Mouse (Mus musculus) telencephalon, adult 2 months (tissue): Measurements from ENCODE around the gene Creg2.
"Not testable (repeated sequence)": the region's sequence is repeated elsewhere in the genome, so short reads cannot be mapped to it uniquely, and the experiment has no call there.

Experiments used
- DNase-seq: peaks from one replicate; pipeline ENCODE4 v3.0.0-alpha.2; 2011; ENCODE audit warnings: low read depth, low spot score

Gene Creg2

GRCm38 (mm10) chr1:39593836-39594235, 57.4 kb downstream of the Creg2 start:
- no peak for DNase-seq

- DNase-seq, result no peak
Measured at GRCm38 (mm10) chr1:39592090-39592489, 59.2 kb downstream of the Creg2 start.

- not testable (repeated sequence) for DNase-seq
Measured at GRCm38 (mm10) chr1:39591557-39591956, 59.7 kb downstream of the Creg2 start.

- no peak for DNase-seq
Measured at GRCm38 (mm10) chr1:39590193-39590592, 61.1 kb downstream of the Creg2 start.

- no peak for DNase-seq
Measured at GRCm38 (mm10) chr1:39585416-39585815, 65.9 kb downstream of the Creg2 start.

GRCm38 (mm10) chr1:39583173-39583572, 68.1 kb downstream of the Creg2 start:
- no peak for DNase-seq

GRCm38 (mm10) chr1:39581215-39581614, 70.1 kb downstream of the Creg2 start:
- no peak for DNase-seq

- DNase-seq, result no peak
Measured at GRCm38 (mm10) chr1:39579139-39579538, 72.1 kb downstream of the Creg2 start.

GRCm38 (mm10) chr1:39578446-39578845, 72.8 kb downstream of the Creg2 start:
- DNase-seq, result no peak

- peak; percentile 85 for DNase-seq
Measured at GRCm38 (mm10) chr1:39577253-39577705, 74.0 kb downstream of the Creg2 start, which contains the start of gene Rnf149. Gene Rnf149, minus strand, starts transcription at chr1:39577405.

- DNase-seq, result no peak
Measured at GRCm38 (mm10) chr1:39576431-39577243, 74.6 kb downstream of the Creg2 start.

- DNase-seq, result no peak
Measured at GRCm38 (mm10) chr1:39575778-39576375, 75.4 kb downstream of the Creg2 start.

GRCm38 (mm10) chr1:39573890-39574289, 77.4 kb downstream of the Creg2 start:
- DNase-seq, result no peak

- DNase-seq, result no peak
Measured at GRCm38 (mm10) chr1:39571653-39572052, 79.6 kb downstream of the Creg2 start.
